Mouse (Mus musculus): ENCODE measurements around the gene Dusp9.

Gene Dusp9

GRCm38 (mm10) chrX:73639255-73639675 is at the start of gene Dusp9:
Gene Dusp9 (plus strand): TSS chrX:73639419.
- peak; percentile 89 for DNase-seq (ENCODE audit: low spot score)

- no peak for DNase-seq (ENCODE audit: low spot score)
Observed at GRCm38 (mm10) chrX:73593212-73593611, 46.0 kb upstream of the Dusp9 start.

- peak; percentile 85 for DNase-seq (ENCODE audit: low spot score)
Observed at GRCm38 (mm10) chrX:73594451-73595121, 44.6 kb upstream of the Dusp9 start.

- peak; percentile 40 for DNase-seq (ENCODE audit: low spot score)
Observed at GRCm38 (mm10) chrX:73595297-73595938, 43.8 kb upstream of the Dusp9 start.

GRCm38 (mm10) chrX:73601456-73601855 is 37.8 kb upstream of the Dusp9 start:
- DNase-seq (ENCODE audit: low spot score): no peak

GRCm38 (mm10) chrX:73613665-73614064 is 25.6 kb upstream of the Dusp9 start:
- peak; percentile 38 for DNase-seq (ENCODE audit: low spot score)

- DNase-seq (ENCODE audit: low spot score): no peak
Observed at GRCm38 (mm10) chrX:73615876-73616275, 23.3 kb upstream of the Dusp9 start.

- no peak for DNase-seq (ENCODE audit: low spot score)
Observed at GRCm38 (mm10) chrX:73619401-73619800, 19.8 kb upstream of the Dusp9 start.

- DNase-seq (ENCODE audit: low spot score): no peak
Observed at GRCm38 (mm10) chrX:73619890-73620289, 19.3 kb upstream of the Dusp9 start.

- no peak for DNase-seq (ENCODE audit: low spot score)
Observed at GRCm38 (mm10) chrX:73626981-73627380, 12.2 kb upstream of the Dusp9 start.

- peak; percentile 25 for DNase-seq (ENCODE audit: low spot score)
Observed at GRCm38 (mm10) chrX:73635425-73635824, 3.8 kb upstream of the Dusp9 start.

DNA sequence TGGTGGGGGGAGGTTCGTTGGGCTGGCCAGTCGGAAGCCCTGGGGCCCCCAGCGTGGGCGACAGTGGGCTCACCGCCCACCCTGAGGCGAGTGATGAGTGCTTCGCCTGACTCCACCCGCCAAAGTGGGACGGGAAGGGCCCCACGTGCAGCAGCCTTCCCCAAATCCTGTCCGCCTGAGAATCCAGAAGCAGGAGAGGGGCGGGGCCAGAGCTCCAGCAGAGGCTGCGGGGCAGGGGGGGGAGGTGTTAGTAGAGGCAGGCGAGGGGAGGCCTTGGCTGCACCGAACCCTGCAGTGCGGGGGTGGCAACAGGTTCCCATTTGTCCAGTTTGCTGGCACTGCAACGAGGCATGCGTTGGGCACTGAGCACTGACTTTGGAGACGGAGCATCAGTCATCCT is 1.8 kb upstream of the Dusp9 start:
- peak; percentile 11 for DNase-seq (ENCODE audit: low spot score)

DNA sequence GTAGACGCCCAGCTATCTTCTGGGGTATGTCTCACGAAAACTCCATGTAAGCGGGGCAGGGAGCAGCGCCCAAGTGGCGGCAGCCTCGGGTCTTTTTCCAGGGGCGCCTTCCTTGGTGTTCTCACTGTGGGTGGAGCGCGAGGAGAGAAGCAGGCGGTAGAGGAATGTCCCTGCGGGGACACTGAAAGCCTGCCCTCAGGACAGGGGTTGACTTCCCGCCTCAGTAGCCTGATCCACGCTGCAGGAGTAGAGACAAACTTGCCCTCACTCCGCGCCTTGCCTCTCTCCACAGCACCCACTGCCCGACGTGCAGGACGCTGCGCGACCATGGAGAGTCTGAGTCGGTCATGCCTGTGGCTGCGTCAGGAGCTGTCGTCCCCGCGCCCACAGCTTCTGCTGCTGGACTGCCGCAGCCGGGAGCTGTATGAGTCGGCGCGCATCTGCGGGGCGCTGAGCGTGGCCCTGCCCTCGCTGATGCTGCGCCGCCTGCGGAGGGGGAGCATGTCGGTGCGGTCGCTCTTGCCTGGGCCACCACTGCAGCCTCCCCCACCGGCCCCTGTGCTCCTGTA is 766 bp downstream of the Dusp9 start:
- DNase-seq (ENCODE audit: low spot score): peak; percentile 13

DNA sequence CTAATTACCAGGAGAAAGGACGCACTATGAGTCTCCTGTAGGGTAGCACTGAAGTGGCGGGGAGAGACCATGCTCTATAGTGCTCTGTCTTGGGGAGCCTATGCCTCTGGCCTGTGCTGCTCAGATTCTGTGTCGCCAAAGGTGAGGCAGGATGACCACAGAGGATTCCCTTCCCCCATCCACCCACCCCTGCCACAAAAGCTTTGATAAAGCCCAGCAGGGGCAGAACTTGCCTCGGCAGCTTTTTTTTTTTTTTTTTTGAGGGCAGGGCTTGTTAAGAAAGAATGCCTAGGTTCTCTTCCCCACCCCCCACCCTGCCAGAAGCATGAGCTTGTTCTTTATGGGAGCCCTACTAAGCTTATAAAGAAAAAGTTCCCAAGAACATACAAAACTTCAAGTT is 5.9 kb downstream of the Dusp9 start:
- peak; percentile 20 for DNase-seq (ENCODE audit: low spot score)

- DNase-seq (ENCODE audit: low spot score): no peak
Observed at GRCm38 (mm10) chrX:73650869-73651268, 11.7 kb downstream of the Dusp9 start.

- peak; percentile 39 for DNase-seq (ENCODE audit: low spot score)
Observed at GRCm38 (mm10) chrX:73653392-73653791, 14.2 kb downstream of the Dusp9 start.

DNA sequence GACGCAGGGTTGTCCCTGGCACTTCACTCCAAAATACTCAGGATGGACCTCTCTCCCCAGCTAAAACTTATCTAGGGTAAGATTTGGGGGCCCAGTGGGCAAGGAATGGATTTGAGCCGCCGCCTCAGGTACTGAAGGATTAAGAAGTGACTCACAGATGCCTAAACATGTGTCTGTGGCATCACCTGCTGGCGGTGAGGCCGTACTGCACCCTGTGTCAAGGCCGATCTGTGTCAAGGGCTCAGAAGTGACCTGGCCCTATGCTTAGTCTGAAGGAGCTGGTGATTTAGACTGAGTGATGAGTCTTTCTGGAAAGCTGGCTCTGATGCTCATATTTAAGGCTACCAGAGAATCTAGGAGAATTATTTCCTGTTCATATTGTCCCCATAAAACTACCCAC is 15.0 kb downstream of the Dusp9 start:
- DNase-seq (ENCODE audit: low spot score): peak; percentile 76

DNA sequence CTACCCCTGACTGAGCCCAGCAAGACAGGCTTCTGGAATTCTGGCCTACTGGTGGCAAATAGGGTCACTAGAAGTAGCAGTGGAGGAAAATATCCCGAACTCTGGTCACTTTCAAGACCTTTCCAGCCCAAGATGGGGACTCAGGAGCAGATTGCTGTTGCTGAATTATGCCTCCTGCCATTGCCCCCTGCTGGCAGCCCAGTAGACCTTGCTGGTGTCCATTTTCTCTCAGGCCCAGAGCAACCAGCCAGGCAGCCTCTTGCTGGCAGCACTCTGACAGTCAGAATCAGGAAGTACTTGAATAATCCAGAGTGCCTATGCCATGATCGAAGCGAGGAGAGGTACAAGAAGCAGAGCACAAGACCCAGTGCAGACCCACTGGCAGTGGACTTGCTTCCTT is 16.3 kb downstream of the Dusp9 start:
- peak; percentile 11 for DNase-seq (ENCODE audit: low spot score)

- no peak for DNase-seq (ENCODE audit: low spot score)
Observed at GRCm38 (mm10) chrX:73658391-73658790, 19.2 kb downstream of the Dusp9 start.

- DNase-seq (ENCODE audit: low spot score): no peak
Observed at GRCm38 (mm10) chrX:73658936-73659574, 19.8 kb downstream of the Dusp9 start.

DNA sequence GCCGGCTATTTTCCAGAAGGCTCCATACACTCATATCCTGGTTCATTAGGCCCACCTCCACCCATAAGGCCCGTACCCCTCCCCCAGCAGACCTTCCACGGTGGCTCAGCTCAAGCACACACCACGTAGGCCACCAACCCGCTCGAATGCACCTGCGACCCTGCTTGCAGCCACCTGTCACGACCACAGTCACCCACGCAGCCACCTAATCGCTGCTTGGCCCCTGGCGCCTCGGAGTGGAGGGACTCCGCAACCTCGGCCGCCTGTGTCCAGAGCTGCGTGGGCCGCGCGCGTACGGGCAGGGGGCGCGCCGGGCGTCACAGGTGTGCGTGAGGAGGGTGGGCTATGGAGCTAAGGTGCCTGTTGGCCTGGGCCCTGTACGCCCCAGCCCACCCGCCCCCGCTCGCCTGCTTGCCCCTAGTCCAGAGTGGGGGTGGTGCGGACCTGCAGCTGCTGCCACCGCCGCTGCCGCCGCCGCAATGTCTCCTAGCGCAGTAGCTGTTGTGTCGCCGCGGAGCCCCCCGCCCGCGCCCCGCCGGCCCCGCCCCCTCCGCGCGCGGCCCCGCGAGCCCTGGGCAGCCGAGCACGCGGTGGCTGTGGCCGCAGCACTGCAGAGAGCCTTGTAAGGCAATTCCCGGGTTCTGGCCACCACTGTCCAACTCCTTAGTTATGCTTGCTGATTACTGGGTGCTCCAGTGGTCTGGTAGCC is 20.5 kb downstream of the Dusp9 start, which contains the start of gene Pnck:
Gene Pnck, minus strand, starts transcription at position 543 of the 709 bp plus-strand sequence.
- peak; percentile 8 for DNase-seq (ENCODE audit: low spot score)

DNA sequence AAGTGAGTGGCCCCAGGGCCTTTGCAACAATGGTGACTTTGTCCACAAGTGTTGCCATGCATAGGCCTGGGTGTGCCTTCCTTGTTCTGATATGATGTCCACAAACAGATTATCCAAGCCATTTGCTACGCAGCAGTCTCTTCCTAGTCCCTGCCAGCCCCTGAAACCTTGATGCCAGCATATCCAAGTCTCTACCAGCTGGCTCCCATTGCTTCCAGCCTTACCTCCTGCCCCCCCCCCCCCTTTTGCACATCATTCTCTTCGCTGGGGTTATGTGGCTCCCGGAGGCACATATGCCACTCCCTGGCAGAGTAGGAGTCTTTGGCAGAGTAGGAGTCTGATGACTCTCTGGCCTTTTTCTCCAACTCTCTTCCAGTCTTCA is 21.1 kb downstream of the Dusp9 start:
- no peak for DNase-seq (ENCODE audit: low spot score)

Measured in yolk sac, embryonic 10.5 days (tissue).